Mouse (Mus musculus) lung, postnatal 10 days (tissue): Measurements from ENCODE around the gene Olfr1513.
A peak's percentile ranks its signal among the peaks of the same experiment; 100 is the strongest.
"Not testable (repeated sequence)": the region's sequence is repeated elsewhere in the genome, so short reads cannot be mapped to it uniquely, and the experiment has no call there.

Experiments
- DNase-seq: peaks from one replicate; pipeline ENCODE4 v3.0.0; 2021

Gene Olfr1513

GRCm38 (mm10) chr14:52356308-52356707 is at the start of gene Olfr1513:
Olfr1513 (minus strand) TSS chr14:52356408.
- DNase-seq: no peak

- no peak for DNase-seq
Observed at GRCm38 (mm10) chr14:52397279-52397678, 41.1 kb upstream of the Olfr1513 start, which contains the start of gene Olfr1511. Olfr1511 (minus strand) TSS chr14:52397379.

GRCm38 (mm10) chr14:52390084-52390848 is 34.1 kb upstream of the Olfr1513 start:
- not testable (repeated sequence) for DNase-seq

GRCm38 (mm10) chr14:52379068-52379467 is 22.9 kb upstream of the Olfr1513 start, which contains the start of gene Olfr1512:
Olfr1512 (minus strand) TSS chr14:52379168.
- DNase-seq: no peak

- DNase-seq: no peak
Observed at GRCm38 (mm10) chr14:52368741-52369140, 12.5 kb upstream of the Olfr1513 start.

- no peak for DNase-seq
Observed at GRCm38 (mm10) chr14:52339512-52339852, 16.7 kb downstream of the Olfr1513 start.

- DNase-seq: peak; percentile 76
Observed at GRCm38 (mm10) chr14:52338751-52339511, 17.3 kb downstream of the Olfr1513 start.

GRCm38 (mm10) chr14:52332171-52332570 is 24.0 kb downstream of the Olfr1513 start:
- no peak for DNase-seq

- no peak for DNase-seq
Observed at GRCm38 (mm10) chr14:52331069-52331750, 25.0 kb downstream of the Olfr1513 start.

- no peak for DNase-seq
Observed at GRCm38 (mm10) chr14:52327910-52328812, 28.0 kb downstream of the Olfr1513 start, which contains the start of gene Sall2. Sall2 (minus strand) TSS chr14:52328762.

- DNase-seq: no peak
Observed at GRCm38 (mm10) chr14:52327375-52327901, 28.8 kb downstream of the Olfr1513 start.

GRCm38 (mm10) chr14:52325890-52326289 is 30.3 kb downstream of the Olfr1513 start:
- no peak for DNase-seq

GRCm38 (mm10) chr14:52319361-52319760 is 36.8 kb downstream of the Olfr1513 start:
- no peak for DNase-seq

- peak; percentile 49 for DNase-seq
Observed at GRCm38 (mm10) chr14:52316441-52317225, 39.6 kb downstream of the Olfr1513 start.

GRCm38 (mm10) chr14:52315792-52316440 is 40.3 kb downstream of the Olfr1513 start:
- DNase-seq: peak; percentile 81

GRCm38 (mm10) chr14:52315283-52315780 is 40.9 kb downstream of the Olfr1513 start:
- DNase-seq: no peak

- DNase-seq: no peak
Observed at GRCm38 (mm10) chr14:52314808-52315150, 41.4 kb downstream of the Olfr1513 start.

- DNase-seq: no peak
Observed at GRCm38 (mm10) chr14:52313931-52314807, 42.0 kb downstream of the Olfr1513 start.

GRCm38 (mm10) chr14:52310906-52311305 is 45.3 kb downstream of the Olfr1513 start:
- DNase-seq: no peak
